Mouse (Mus musculus) brain, embryonic 14.5 days (tissue): ENCODE measurements around the gene Sipa1.

Source experiments
- CTCF ChIP-seq: fragments of 200-500 bp; IDR thresholded peaks from 2 replicates; pipeline ENCODE4 v1.5.1; 2012; ENCODE audit warnings: inconsistent platforms, mild to moderate bottlenecking, moderate library complexity, borderline replicate concordance; ENCODE audit not compliant: insufficient read depth, insufficient read length; ENCODE audit errors: extremely low read depth
- POLR2A ChIP-seq: fragments of 200-500 bp; IDR thresholded peaks from 2 replicates; pipeline ENCODE4 v1.6.1; 2012; ENCODE audit warnings: mild to moderate bottlenecking, inconsistent platforms, borderline replicate concordance; ENCODE audit not compliant: poor library complexity, insufficient read depth, insufficient read length, severe bottlenecking; ENCODE audit errors: extremely low read depth

DNA sequence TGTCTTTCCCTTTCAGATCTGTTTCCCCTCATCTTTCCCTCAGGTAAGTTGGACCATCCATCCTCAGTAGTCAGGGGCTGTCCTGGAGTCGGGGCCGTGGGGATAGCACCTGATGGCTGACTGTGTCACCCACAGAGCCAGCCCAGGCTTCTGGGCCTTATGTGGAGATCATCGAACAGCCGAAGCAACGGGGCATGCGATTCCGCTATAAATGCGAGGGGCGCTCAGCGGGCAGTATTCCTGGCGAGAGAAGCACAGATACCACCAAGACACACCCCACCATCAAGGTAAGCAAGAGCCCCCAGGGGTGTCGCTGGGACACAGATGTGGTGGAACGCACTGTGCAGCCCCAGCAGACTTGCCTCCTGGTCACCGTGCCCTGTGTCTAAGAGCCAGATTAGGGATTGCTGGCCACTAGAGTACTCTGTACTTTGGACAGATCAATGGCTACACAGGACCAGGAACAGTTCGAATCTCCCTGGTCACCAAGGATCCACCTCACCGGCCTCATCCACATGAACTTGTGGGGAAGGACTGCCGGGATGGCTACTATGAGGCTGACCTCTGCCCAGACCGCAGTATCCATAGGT lies 25.0 kb downstream of the Sipa1 start:
- TF ChIP-seq POLR2A = no peak
- TF ChIP-seq CTCF = no peak
